In the genomic region with DNA sequence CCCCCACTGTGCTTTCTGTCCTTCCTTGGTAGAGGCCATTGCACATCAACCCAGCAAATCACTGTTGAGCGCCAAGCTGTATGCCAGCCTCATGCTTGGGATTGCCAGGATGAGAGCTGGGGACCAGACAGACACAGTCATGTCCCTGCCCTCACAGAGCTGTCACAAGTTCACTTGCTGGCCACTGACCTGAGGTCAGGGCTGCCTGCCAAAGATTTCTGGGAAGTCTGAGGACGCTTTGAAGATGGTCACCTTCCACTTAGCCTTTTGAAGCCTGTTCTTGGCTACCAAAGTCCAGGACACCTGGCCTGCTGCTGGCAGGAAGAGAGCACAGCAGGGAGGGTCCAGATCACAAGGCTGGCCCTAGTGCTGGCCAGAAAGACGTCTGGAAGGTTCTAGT, we compare ENCODE assay signal across 9 mouse cellular contexts.
DNase-seq lines count a peak whose midpoint lies in the region; ATAC-seq lines count a peak whose summit lies in the region.
"Had no signal": no experiment of that assay in that cellular context is flagged by ENCODE, and none has a peak within 500 bp of the region (broad histone marks: within the 10 kb centered on the region; RNA-seq: fewer than 3 reads in every experiment).

No protein-coding gene starts in this region.

- 73% methylated on average over 3 of the region's 3 CpGs for WGBS in hindbrain, embryonic 10.5 days
- 70% methylated on average over 3 of the region's 3 CpGs for whole genome bisulfite sequencing in hindbrain, embryonic 11.5 days
- WGBS in kidney, embryonic 16.5 days: 47% methylated on average over 3 of the region's 3 CpGs

- no peak overlapping the region for H3K9ac ChIP-seq in hindbrain, embryonic 11.5 days (ENCODE audit: low read depth, low read length)
- no peak overlapping the region for H3K9ac ChIP-seq in kidney, embryonic 16.5 days (replicated peaks; ENCODE audit: low read length)
- H3K9ac ChIP-seq: lung, embryonic 14.5 days had no signal

- peak overlapping the region; percentile 53 for H3K27ac ChIP-seq in hindbrain, embryonic 10.5 days
- H3K27ac ChIP-seq in hindbrain, embryonic 11.5 days (ENCODE audit: low read depth, low read length): no peak overlapping the region
- 0 out of 2 replicates have a peak overlapping the region, but pooled peaks have one; percentile 21 for H3K27ac ChIP-seq in kidney, embryonic 16.5 days (ENCODE audit: low read length)

- no peak overlapping the region for H3K4me2 ChIP-seq in hindbrain, embryonic 11.5 days (replicated peaks; ENCODE audit: low read depth, low read length)
- H3K4me2 ChIP-seq in kidney, embryonic 16.5 days (replicated peaks; ENCODE audit: low read depth, low read length): no peak overlapping the region
- H3K4me2 ChIP-seq: lung, embryonic 14.5 days had no signal

- H3K4me1 ChIP-seq in hindbrain, embryonic 10.5 days (replicated peaks): peaks cover 65% of the 10 kb centered on the region
- peaks cover 4% of the 10 kb centered on the region for H3K4me1 ChIP-seq in hindbrain, embryonic 11.5 days (replicated peaks; ENCODE audit: control insufficient read depth, insufficient read depth, low read length)
- peaks cover 60% of the 10 kb centered on the region for H3K4me1 ChIP-seq in kidney, embryonic 16.5 days (ENCODE audit: insufficient read depth, low read length)

- H3K27me3 ChIP-seq in hindbrain, embryonic 10.5 days (ENCODE audit: insufficient read depth, poor library complexity, severe bottlenecking): no peaks in the 10 kb centered on the region
- H3K27me3 ChIP-seq in hindbrain, embryonic 11.5 days (ENCODE audit: control insufficient read depth, insufficient read depth, low read length): no peaks in the 10 kb centered on the region
- no peaks in the 10 kb centered on the region for H3K27me3 ChIP-seq in kidney, embryonic 16.5 days (ENCODE audit: insufficient read depth, low read length)

- H3K9me3 ChIP-seq in hindbrain, embryonic 10.5 days: no peaks in the 10 kb centered on the region
- H3K9me3 ChIP-seq in hindbrain, embryonic 11.5 days (ENCODE audit: control insufficient read depth, low read length): no peaks in the 10 kb centered on the region
- H3K9me3 ChIP-seq in kidney, embryonic 16.5 days (ENCODE audit: low read length): no peaks in the 10 kb centered on the region

- no peak overlapping the region for H3K4me3 ChIP-seq in hindbrain, embryonic 10.5 days
- H3K4me3 ChIP-seq in hindbrain, embryonic 11.5 days (ENCODE audit: low read depth, low read length): no peak overlapping the region
- H3K4me3 ChIP-seq in kidney, embryonic 16.5 days (ENCODE audit: low read length): no peak overlapping the region

- H3K36me3 ChIP-seq in hindbrain, embryonic 10.5 days: peaks cover 14% of the 10 kb centered on the region
- no peaks in the 10 kb centered on the region for H3K36me3 ChIP-seq in hindbrain, embryonic 11.5 days (ENCODE audit: control insufficient read depth, insufficient read depth, low read length)
- peaks cover 6% of the 10 kb centered on the region; the same call in 1 of the 2 replicates for H3K36me3 ChIP-seq in kidney, embryonic 16.5 days (ENCODE audit: insufficient read depth, low read length)

- DNase-seq in hindbrain, embryonic 10.5 days (ENCODE audit: low spot score): no peak
- DNase-seq in hindbrain, embryonic 11.5 days (ENCODE audit: low spot score): no peak
- peak; percentile 63 to 76 for DNase-seq in adrenal gland, postnatal 36 days
- DNase-seq in gastrocnemius, postnatal 10 days: peak; percentile 76
- DNase-seq in embryo, embryonic 10.5 days (ENCODE audit: low spot score): no peak
- no peak for DNase-seq in natural killer cell, adult 2 months (ENCODE audit: low spot score in 2 of 2)
- DNase-seq in right cerebral cortex, postnatal 36 days (ENCODE audit: low spot score in 2 of 2): no peak
- DNase-seq: lung, embryonic 14.5 days had no signal

- no peak for ATAC-seq in hindbrain, embryonic 11.5 days (ENCODE audit: low FRiP score)
- 0 out of 2 replicates have a peak, but pooled peaks have one; percentile 23 for ATAC-seq in kidney, embryonic 16.5 days (ENCODE audit: low FRiP score, low TSS enrichment)

Comparison
In these comparisons a context has a peak if more than half of its experiments do, and no peak if none do; other contexts are left out.
1. DNase-seq: peak in adrenal gland, postnatal 36 days (2 of 2) and gastrocnemius, postnatal 10 days (single experiment); none in hindbrain, embryonic 10.5 days (single experiment), hindbrain, embryonic 11.5 days (single experiment), embryo, embryonic 10.5 days (single experiment), natural killer cell, adult 2 months (0 of 2) and right cerebral cortex, postnatal 36 days (0 of 2).